9 mouse cellular contexts compared by ENCODE assay signal in genomic region chr4:53886342-53887088, GRCm38 (mm10).
DNase-seq lines count a peak whose midpoint lies in the region; ATAC-seq lines count a peak whose summit lies in the region.
"Had no signal": no experiment of that assay in that cellular context is flagged by ENCODE, and none has a peak within 500 bp of the region (broad histone marks: within the 10 kb centered on the region; RNA-seq: fewer than 3 reads in every experiment).

No protein-coding gene starts in this region.

- peaks cover 13% of the 10 kb centered on the region for H3K4me1 ChIP-seq in forebrain, embryonic 10.5 days
- no peaks in the 10 kb centered on the region for H3K4me1 ChIP-seq in forebrain, embryonic 11.5 days (replicated peaks; ENCODE audit: control insufficient read depth, insufficient read depth, low read length)
- H3K4me1 ChIP-seq in megakaryocyte, embryonic 14.5 days: peaks cover 3% of the 10 kb centered on the region; the same call in 1 of the 2 replicates
- H3K4me1 ChIP-seq in limb, embryonic 10.5 days: peaks cover 13% of the 10 kb centered on the region
- H3K4me1 ChIP-seq in stomach, embryonic 16.5 days (ENCODE audit: control insufficient read depth, insufficient read depth, low read length): peaks cover 4% of the 10 kb centered on the region; the same call in 1 of the 2 replicates

- no peaks in the 10 kb centered on the region for H3K36me3 ChIP-seq in forebrain, embryonic 10.5 days (replicated peaks)
- H3K36me3 ChIP-seq in forebrain, embryonic 11.5 days (ENCODE audit: control insufficient read depth, insufficient read depth, low read length): no peaks in the 10 kb centered on the region
- no peaks in the 10 kb centered on the region for H3K36me3 ChIP-seq in megakaryocyte, embryonic 14.5 days (replicated peaks; ENCODE audit: low read length)
- no peaks in the 10 kb centered on the region for H3K36me3 ChIP-seq in limb, embryonic 10.5 days
- no peaks in the 10 kb centered on the region for H3K36me3 ChIP-seq in stomach, embryonic 16.5 days (ENCODE audit: control insufficient read depth, insufficient read depth, low read length)

- peak overlapping the region; percentile 49; the same call in 1 of the 2 replicates for H3K27ac ChIP-seq in forebrain, embryonic 10.5 days
- no peak overlapping the region for H3K27ac ChIP-seq in forebrain, embryonic 11.5 days (ENCODE audit: low read depth, low read length)
- H3K27ac ChIP-seq in limb, embryonic 10.5 days: no peak overlapping the region
- peak overlapping the region; percentile 5 for H3K27ac ChIP-seq in stomach, embryonic 16.5 days (ENCODE audit: low read length)

- 66% methylated on average over 22 of the region's 22 CpGs for WGBS in forebrain, embryonic 10.5 days
- 61% methylated on average over 22 of the region's 22 CpGs for WGBS in forebrain, embryonic 11.5 days
- 51% methylated on average over 22 of the region's 22 CpGs for WGBS in limb, embryonic 10.5 days
- 26% methylated on average over 22 of the region's 22 CpGs for WGBS in stomach, embryonic 16.5 days

- no peak overlapping the region for H3K4me3 ChIP-seq in forebrain, embryonic 10.5 days
- H3K4me3 ChIP-seq in forebrain, embryonic 11.5 days (ENCODE audit: low read depth, low read length): no peak overlapping the region
- H3K4me3 ChIP-seq in megakaryocyte, embryonic 14.5 days (replicated peaks): peak overlapping the region; percentile 70
- 0 out of 2 replicates have a peak overlapping the region, but pooled peaks have one; percentile 4 for H3K4me3 ChIP-seq in limb, embryonic 10.5 days
- peak overlapping the region; percentile 33 for H3K4me3 ChIP-seq in stomach, embryonic 16.5 days (replicated peaks; ENCODE audit: low read length)

- DNase-seq in forebrain, embryonic 10.5 days (ENCODE audit: extremely low spot score, low spot score): no peak
- DNase-seq in forebrain, embryonic 11.5 days (ENCODE audit: low spot score): no peak
- no peak for DNase-seq in limb, embryonic 10.5 days (ENCODE audit: low spot score)
- no peak for DNase-seq in adipocyte (ENCODE audit: low spot score)
- no peak for DNase-seq in spleen, adult 18-20 months
- DNase-seq: B cell, adult 2 months had no signal

- H3K27me3 ChIP-seq in forebrain, embryonic 10.5 days (ENCODE audit: poor library complexity, severe bottlenecking): no peaks in the 10 kb centered on the region
- no peaks in the 10 kb centered on the region for H3K27me3 ChIP-seq in forebrain, embryonic 11.5 days (ENCODE audit: control insufficient read depth, insufficient read depth, low read length)
- peaks cover 9% of the 10 kb centered on the region for H3K27me3 ChIP-seq in megakaryocyte, embryonic 14.5 days (replicated peaks)
- H3K27me3 ChIP-seq in limb, embryonic 10.5 days (ENCODE audit: low read depth, poor library complexity, severe bottlenecking): no peaks in the 10 kb centered on the region
- no peaks in the 10 kb centered on the region for H3K27me3 ChIP-seq in stomach, embryonic 16.5 days (ENCODE audit: control insufficient read depth, insufficient read depth, low read length)

- no peak for ATAC-seq in forebrain, embryonic 11.5 days (replicated peaks; ENCODE audit: low FRiP score)
- ATAC-seq in megakaryocyte, adult 5-6 weeks (ENCODE audit: poor library complexity, severe bottlenecking): no peak
- ATAC-seq in stomach, embryonic 16.5 days (ENCODE audit: insufficient read depth, low FRiP score): no peak

- no peak overlapping the region for H3K4me2 ChIP-seq in forebrain, embryonic 11.5 days (ENCODE audit: low read depth, low read length, severe bottlenecking)
- peak overlapping the region; percentile 51 for H3K4me2 ChIP-seq in stomach, embryonic 16.5 days (ENCODE audit: low read depth, low read length)

- no peak overlapping the region for H3K9ac ChIP-seq in forebrain, embryonic 11.5 days (ENCODE audit: low read length)
- H3K9ac ChIP-seq in stomach, embryonic 16.5 days (ENCODE audit: low read length): peak overlapping the region; percentile 55

- no peaks in the 10 kb centered on the region for H3K9me3 ChIP-seq in forebrain, embryonic 10.5 days
- H3K9me3 ChIP-seq in forebrain, embryonic 11.5 days (ENCODE audit: control insufficient read depth, low read length): no peaks in the 10 kb centered on the region
- no peaks in the 10 kb centered on the region for H3K9me3 ChIP-seq in megakaryocyte, embryonic 14.5 days
- H3K9me3 ChIP-seq in limb, embryonic 10.5 days (replicated peaks): no peaks in the 10 kb centered on the region
- no peaks in the 10 kb centered on the region for H3K9me3 ChIP-seq in stomach, embryonic 16.5 days (replicated peaks; ENCODE audit: control insufficient read depth, low read length)

Comparison
In these comparisons a context has a peak if more than half of its experiments do, and no peak if none do; other contexts are left out.
1. H3K27ac ChIP-seq: peak in forebrain, embryonic 10.5 days (single experiment) and stomach, embryonic 16.5 days (single experiment); none in forebrain, embryonic 11.5 days (single experiment) and limb, embryonic 10.5 days (single experiment).
2. H3K4me3 ChIP-seq: peak in megakaryocyte, embryonic 14.5 days (single experiment), limb, embryonic 10.5 days (single experiment) and stomach, embryonic 16.5 days (single experiment); none in forebrain, embryonic 10.5 days (single experiment) and forebrain, embryonic 11.5 days (single experiment).